Mouse (Mus musculus): Measurements from ENCODE around the gene Mmp17. TPM values are rescaled to one million over a fixed set of nuclear protein-coding genes. Genes with fewer than 3 reads are reported as not detected.
"Not testable (repeated sequence)": the region's sequence is repeated elsewhere in the genome, so short reads cannot be mapped to it uniquely, and the experiment has no call there.

The Mmp17 gene
- total and polyA plus RNA-seq, 3 experiments: 0.92 to 1.6 TPM; not detected in 1

DNA sequence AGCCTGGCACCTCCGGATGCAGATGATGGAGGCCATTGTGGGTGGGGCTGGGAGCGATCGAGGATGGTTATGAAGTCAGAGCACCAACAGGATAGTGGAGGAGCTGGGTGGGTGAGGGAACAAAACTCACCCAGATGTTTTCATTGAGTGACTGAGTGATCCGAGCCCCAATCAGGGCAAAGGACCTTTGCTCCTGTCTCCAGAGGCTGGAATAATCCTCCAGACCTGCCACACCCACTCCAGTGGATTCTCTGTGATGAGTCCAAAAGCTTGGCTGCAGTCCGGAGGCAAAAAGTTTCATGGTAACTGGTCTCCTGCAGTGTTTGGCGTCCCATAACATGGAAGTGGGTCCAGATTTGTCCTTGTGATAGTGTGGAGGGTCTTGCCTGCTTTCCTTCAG is 42.1 kb downstream of the Mmp17 start:
- Histone ChIP-seq H3K9ac (ENCODE audit: control insufficient read depth, low read depth, low read length, poor library complexity, severe bottlenecking) (no peak overlapping the region), H3K27me3 (ENCODE audit: control insufficient read depth in 1 of 2, insufficient read depth in 2 of 2, low read length in 2 of 2) (no peaks in the 10 kb centered on the region; a peak in 2 of 4 replicates), H3K9me3 (replicated peaks; ENCODE audit: insufficient read depth, low read length) (no peaks in the 10 kb centered on the region), H3K79me2 (ENCODE audit: control insufficient read depth, insufficient read depth, low read length, poor library complexity) (no peaks in the 10 kb centered on the region), H3K36me3 (ENCODE audit: control insufficient read depth in 1 of 2, insufficient read depth in 2 of 2, low read length in 2 of 2) (no peaks in the 10 kb centered on the region), H3K27ac (ENCODE audit: control insufficient read depth, low read depth, low read length) (no peak overlapping the region), H3K4me1 (ENCODE audit: control insufficient read depth in 1 of 2, insufficient read depth in 2 of 2, low read length in 2 of 2) (no peaks in the 10 kb centered on the region), H3K4me3 (ENCODE audit: control insufficient read depth in 1 of 2, insufficient read depth in 1 of 2, low read depth in 2 of 2, low read length in 2 of 2) (no peak overlapping the region)
- no peak for TF ChIP-seq E2F4 (IDR thresholded peaks at IDR 0.05; ENCODE audit: borderline replicate concordance, low read depth, low read length)
- TF ChIP-seq MAFK (IDR thresholded peaks at IDR 0.05; ENCODE audit: borderline replicate concordance, low read depth, low read length): no peak
- TF ChIP-seq NELFE (IDR thresholded peaks at IDR 0.05; ENCODE audit: low read depth, low read length): no peak
- no peak for TF ChIP-seq MEF2A (IDR thresholded peaks at IDR 0.05; ENCODE audit: extremely low read depth, insufficient replicate concordance, low read depth, low read length, poor library complexity, severe bottlenecking)
- no peak for TF ChIP-seq BHLHE40 (IDR thresholded peaks at IDR 0.05; ENCODE audit: borderline replicate concordance, low read depth, low read length)
- TF ChIP-seq USF1 (IDR thresholded peaks at IDR 0.05; ENCODE audit: low read depth, low read length): no peak
- no peak for TF ChIP-seq JUND (IDR thresholded peaks at IDR 0.05; ENCODE audit: low read depth, low read length)
- no peak for TF ChIP-seq ZNF384 (IDR thresholded peaks at IDR 0.05; ENCODE audit: low read depth, low read length)
- no peak for TF ChIP-seq SIN3A (IDR thresholded peaks at IDR 0.05; ENCODE audit: low read length)
- no peak for TF ChIP-seq HCFC1 (IDR thresholded peaks at IDR 0.05; ENCODE audit: low read depth, low read length)
- TF ChIP-seq NRF1 (IDR thresholded peaks at IDR 0.05; ENCODE audit: insufficient read depth, low read depth, low read length, poor library complexity, severe bottlenecking): no peak
- TF ChIP-seq MAX (IDR thresholded peaks at IDR 0.05; ENCODE audit: low read length): no peak
- TF ChIP-seq TAL1 (IDR thresholded peaks at IDR 0.05; ENCODE audit: low read length): no peak
- no peak for TF ChIP-seq RAD21 (IDR thresholded peaks at IDR 0.05; ENCODE audit: low read depth, low read length)
- no peak for TF ChIP-seq MYB (IDR thresholded peaks at IDR 0.05; ENCODE audit: low read depth, low read length)
- TF ChIP-seq KAT2A (conservative IDR thresholded peaks at IDR 0.05; ENCODE audit: low read depth, low read length): no peak
- TF ChIP-seq POLR2A (IDR thresholded peaks at IDR 0.05; ENCODE audit: control insufficient read depth in 1 of 2, insufficient read depth in 1 of 2, low read depth in 1 of 2, low read length in 2 of 2, poor library complexity in 1 of 2): no peak
- DNase-seq (ENCODE audit: low read depth, low spot score): no peak

DNA sequence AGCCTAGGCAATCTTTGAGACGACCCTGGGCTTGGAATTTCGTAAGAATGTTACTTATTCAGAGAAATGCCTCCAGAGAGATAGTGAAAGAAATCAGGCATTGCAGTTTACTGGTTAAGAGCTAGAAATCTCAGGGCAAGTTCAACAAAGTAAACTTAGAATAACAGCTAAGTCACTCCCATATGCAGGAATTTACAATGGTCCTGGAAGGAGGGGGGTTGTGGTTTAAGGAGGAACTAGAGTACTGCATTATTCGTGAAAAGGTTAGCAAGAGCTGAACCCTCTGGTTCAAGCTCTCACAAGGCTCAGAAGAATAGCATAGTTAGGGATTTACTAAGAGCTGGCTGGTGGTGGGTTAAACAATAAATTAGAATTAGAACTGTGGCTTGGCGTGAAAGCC is 42.6 kb downstream of the Mmp17 start:
- H3K9me3 ChIP-seq (replicated peaks; ENCODE audit: insufficient read depth, low read length); H3K27ac ChIP-seq (ENCODE audit: control insufficient read depth, low read depth, low read length); H3K79me2 ChIP-seq (ENCODE audit: control insufficient read depth, insufficient read depth, low read length, poor library complexity); H3K4me1 ChIP-seq (ENCODE audit: control insufficient read depth in 1 of 2, insufficient read depth in 2 of 2, low read length in 2 of 2); H3K9ac ChIP-seq (ENCODE audit: control insufficient read depth, low read depth, low read length, poor library complexity, severe bottlenecking); H3K36me3 ChIP-seq (ENCODE audit: control insufficient read depth in 1 of 2, insufficient read depth in 2 of 2, low read length in 2 of 2); H3K27me3 ChIP-seq (ENCODE audit: control insufficient read depth in 1 of 2, insufficient read depth in 2 of 2, low read length in 2 of 2); H3K4me3 ChIP-seq (ENCODE audit: control insufficient read depth in 1 of 2, insufficient read depth in 1 of 2, low read depth in 2 of 2, low read length in 2 of 2); DNase-seq (ENCODE audit: low read depth, low spot score): not testable (repeated sequence)

GRCm38 (mm10) chr5:129632270-129633250 is 48.6 kb downstream of the Mmp17 start:
- H3K4me3 ChIP-seq (ENCODE audit: control insufficient read depth in 1 of 2, insufficient read depth in 1 of 2, low read depth in 2 of 2, low read length in 2 of 2); H3K79me2 ChIP-seq (ENCODE audit: control insufficient read depth, insufficient read depth, low read length, poor library complexity); DNase-seq (ENCODE audit: low read depth, low spot score): not testable (repeated sequence)

More at GRCm38 (mm10) chr5:129632270-129633250, 48.6 kb downstream of the Mmp17 start:
- H3K9ac ChIP-seq (ENCODE audit: control insufficient read depth, low read depth, low read length, poor library complexity, severe bottlenecking); H3K4me1 ChIP-seq (ENCODE audit: control insufficient read depth in 1 of 2, insufficient read depth in 2 of 2, low read length in 2 of 2); H3K27ac ChIP-seq (ENCODE audit: control insufficient read depth, low read depth, low read length); H3K36me3 ChIP-seq (ENCODE audit: control insufficient read depth in 1 of 2, insufficient read depth in 2 of 2, low read length in 2 of 2); H3K27me3 ChIP-seq (ENCODE audit: control insufficient read depth in 1 of 2, insufficient read depth in 2 of 2, low read length in 2 of 2); H3K9me3 ChIP-seq (replicated peaks; ENCODE audit: insufficient read depth, low read length): not testable (repeated sequence)

Measured in MEL (cell line).